Mouse (Mus musculus) liver, embryonic 14.5 days (tissue): ENCODE measurements around the gene Adam23. TPM values are rescaled to one million over a fixed set of nuclear protein-coding genes. Genes with fewer than 3 reads are reported as not detected.

ENCODE experiments used
- ATAC-seq: fragments of 200-750 bp; cut with Nextera tagmentation; 2 replicates; pipeline ENCODE4 v1.8.0; 2017; ENCODE audit warnings: moderate number of reproducible peaks, mild to moderate bottlenecking, moderate library complexity; ENCODE audit not compliant: insufficient read depth
- DNase-seq, 3 experiments: peaks; one replicate each; pipeline ENCODE4 v3.0.0-alpha.2; 2012 to 2013; ENCODE audit warnings: low read depth in 3 of 3, low spot score in 3 of 3
- H3K27ac ChIP-seq: fragments of 300-500 bp; sonication (generic); 2 replicates; pipeline ENCODE4 v1.5.1; 2014; ENCODE audit warnings: moderate library complexity, mild to moderate bottlenecking, control low read depth, inconsistent platforms
- H3K27me3 ChIP-seq: fragments of 300-500 bp; sonication (generic); 2 replicates; pipeline ENCODE4 v1.6.1; 2014; ENCODE audit warnings: mild to moderate bottlenecking, low read length, moderate library complexity; ENCODE audit not compliant: control insufficient read depth, insufficient read depth
- H3K36me3 ChIP-seq: fragments of 300-500 bp; sonication (generic); replicated peaks from 2 replicates; pipeline ENCODE4 v1.6.1; 2014; ENCODE audit warnings: low read depth; ENCODE audit not compliant: control insufficient read depth, insufficient read depth
- H3K4me1 ChIP-seq, 2 experiments: fragments of 200-500 bp in 1 of 2; fragments of 300-500 bp in 1 of 2; sonication (generic) in 1 of 2; replicated peaks; 2 replicates each; pipeline ENCODE4 v1.6.1; 2012 to 2014; ENCODE audit warnings: antibody characterized with exemption in 1 of 2, inconsistent platforms in 1 of 2, low read length in 1 of 2; ENCODE audit not compliant: control insufficient read depth in 2 of 2, insufficient read depth in 2 of 2
- H3K4me2 ChIP-seq: fragments of 300-500 bp; sonication (generic); 2 replicates; pipeline ENCODE4 v1.6.1; 2014; ENCODE audit warnings: low read depth, mild to moderate bottlenecking, control low read depth, moderate library complexity
- H3K4me3 ChIP-seq, 2 experiments: fragments of 200-500 bp in 1 of 2; fragments of 300-500 bp in 1 of 2; sonication (generic) in 1 of 2; 2 replicates each; pipeline ENCODE4 v1.5.1; 2012 to 2014; ENCODE audit warnings: low read depth in 2 of 2, low read length in 2 of 2, mild to moderate bottlenecking in 2 of 2, control low read depth in 1 of 2, inconsistent platforms in 1 of 2, moderate library complexity in 1 of 2; ENCODE audit not compliant: insufficient read depth in 1 of 2
- H3K9ac ChIP-seq: fragments of 300-500 bp; sonication (generic); replicated peaks from 2 replicates; pipeline ENCODE4 v1.6.1; 2014; ENCODE audit warnings: mild to moderate bottlenecking, control low read depth, moderate library complexity
- H3K9me3 ChIP-seq: fragments of 300-500 bp; sonication (generic); 2 replicates; pipeline ENCODE4 v1.6.1; 2016; ENCODE audit warnings: low read length, mixed read lengths; ENCODE audit not compliant: control insufficient read depth
- CTCF ChIP-seq: IDR thresholded peaks from 2 replicates; pipeline ENCODE4 v1.5.1; 2016; ENCODE audit warnings: antibody characterized with exemption, low read depth, control low read depth
- EP300 ChIP-seq: IDR thresholded peaks from 2 replicates; pipeline ENCODE4 v1.6.1; 2016; ENCODE audit warnings: antibody characterized with exemption, low read depth
- WGBS: fragments of 180-500 bp; shearing (Covaris S2); extraction: QIAGEN DNeasy Blood & Tissue Kit; methylation state at CpG from one replicate; pipeline ENCODE4 v1.1.7; 2014; ENCODE audit not compliant: insufficient replicate concordance; 5-methylcytosine and 5-hydroxymethylcytosine counted together
- polyA plus RNA-seq, 2 experiments: library from polyadenylated mRNA; depleted of rRNA in 1 of 2; stranded (reverse) in 1 of 2; unstranded in 1 of 2; fragments of >200 nt; fragmentation: Nextera tagmentation in 1 of 2; extraction: Ambion mirVana in 1 of 2; gene quantifications; 2 replicates each; pipeline versions ENCODE4 v1.2.1 to v1.2.3; 2012 to 2014

Gene Adam23
- polyA plus RNA-seq, 2 experiments = 0.24 to 0.36 TPM

GRCm38 (mm10) chr1:63442186-63442585 is 3.5 kb upstream of the Adam23 start:
- TF ChIP-seq EP300 (no peak), CTCF (no peak)
- no peak overlapping the region for H3K4me2 ChIP-seq
- H3K4me1 ChIP-seq = no peaks in the 10 kb centered on the region
- ATAC-seq = no peak
- H3K27me3 ChIP-seq = peaks cover 23% of the 10 kb centered on the region
- no peaks in the 10 kb centered on the region for H3K9me3 ChIP-seq
- no peak overlapping the region for H3K27ac ChIP-seq
- no peak for DNase-seq
- 44% methylated on average over 2 of the region's 2 CpGs for WGBS
- H3K9ac ChIP-seq = no peak overlapping the region
- no peaks in the 10 kb centered on the region for H3K36me3 ChIP-seq
- no peak overlapping the region for H3K4me3 ChIP-seq

GRCm38 (mm10) chr1:63442616-63443015 is 3.1 kb upstream of the Adam23 start:
- H3K4me3 ChIP-seq = no peak overlapping the region
- no peaks in the 10 kb centered on the region for H3K36me3 ChIP-seq
- TF ChIP-seq EP300 (no peak), CTCF (no peak)
- DNase-seq (no peak), ATAC-seq (no peak)
- H3K27me3 ChIP-seq = peaks cover 23% of the 10 kb centered on the region
- no peak overlapping the region for H3K27ac ChIP-seq
- no peak overlapping the region for H3K4me2 ChIP-seq
- no peak overlapping the region for H3K9ac ChIP-seq
- no peaks in the 10 kb centered on the region for H3K4me1 ChIP-seq
- 47% methylated on average over 4 of the region's 4 CpGs for WGBS
- H3K9me3 ChIP-seq = no peaks in the 10 kb centered on the region

- no peak overlapping the region for H3K4me3 ChIP-seq
- no peak overlapping the region for H3K27ac ChIP-seq
- no peak for ATAC-seq
- H3K4me1 ChIP-seq = no peaks in the 10 kb centered on the region
- peaks cover 23% of the 10 kb centered on the region for H3K27me3 ChIP-seq
- H3K9me3 ChIP-seq = no peaks in the 10 kb centered on the region
- DNase-seq = no peak
- H3K4me2 ChIP-seq = no peak overlapping the region
- no peaks in the 10 kb centered on the region for H3K36me3 ChIP-seq
- TF ChIP-seq EP300 (no peak), CTCF (no peak)
- WGBS = 40% methylated on average over 10 of the region's 10 CpGs
- no peak overlapping the region for H3K9ac ChIP-seq
Measured at GRCm38 (mm10) chr1:63445149-63445609, 512 bp upstream of the Adam23 start.

- Histone ChIP-seq H3K9me3 (no peaks in the 10 kb centered on the region), H3K36me3 (no peaks in the 10 kb centered on the region), H3K27me3 (peaks cover 23% of the 10 kb centered on the region), H3K4me2 (peak overlapping the region; percentile 36), H3K4me3 (peak overlapping the region in 1 of 2 experiments; percentile 45; a peak in 2 of 4 replicates), H3K27ac (no peak overlapping the region), H3K4me1 (no peaks in the 10 kb centered on the region), H3K9ac (no peak overlapping the region)
- DNase-seq = no peak
- ATAC-seq = no peak
- under 1% methylated on average over 62 of the region's 68 CpGs for WGBS
- no peak for TF ChIP-seq CTCF
- no peak for TF ChIP-seq EP300
Measured at GRCm38 (mm10) chr1:63446047-63446704, 485 bp downstream of the Adam23 start.

- H3K27me3 ChIP-seq = peaks cover 23% of the 10 kb centered on the region
- no peak for TF ChIP-seq CTCF
- no peak for TF ChIP-seq EP300
- no peak overlapping the region for H3K9ac ChIP-seq
Measured at GRCm38 (mm10) chr1:63446721-63447120, 1.0 kb downstream of the Adam23 start.

More at GRCm38 (mm10) chr1:63446721-63447120, 1.0 kb downstream of the Adam23 start:
- no peak overlapping the region for H3K27ac ChIP-seq
- H3K36me3 ChIP-seq = no peaks in the 10 kb centered on the region
- ATAC-seq (no peak), DNase-seq (no peak)
- H3K4me3 ChIP-seq = no peak overlapping the region
- H3K4me2 ChIP-seq = no peak overlapping the region
- 62% methylated on average over 2 of the region's 2 CpGs for WGBS
- H3K9me3 ChIP-seq = no peaks in the 10 kb centered on the region
- H3K4me1 ChIP-seq = no peaks in the 10 kb centered on the region
